Mouse (Mus musculus) bone marrow, adult 2 months (tissue): ENCODE results near the gene Nxf3. TPM values are rescaled to one million over a fixed set of nuclear protein-coding genes. Genes with fewer than 3 reads are reported as not detected.

Experiments
- H3K27ac ChIP-seq: fragments of 200-500 bp; 2 replicates; pipeline ENCODE4 v1.5.1; 2012; ENCODE audit warnings: low read depth, mild to moderate bottlenecking, control low read depth, inconsistent platforms, low read length; ENCODE audit not compliant: control insufficient read depth, poor library complexity, insufficient read depth
- H3K4me1 ChIP-seq: fragments of 200-500 bp; 2 replicates; pipeline ENCODE4 v1.6.1; 2011; ENCODE audit warnings: low read length; ENCODE audit not compliant: control insufficient read depth, insufficient read depth
- H3K4me3 ChIP-seq: fragments of 200-500 bp; replicated peaks from 2 replicates; pipeline ENCODE3; 2011; ENCODE audit warnings: mild to moderate bottlenecking, low read depth, low read length, control low read depth; ENCODE audit not compliant: control insufficient read depth
- CTCF ChIP-seq: fragments of 200-500 bp; IDR thresholded peaks from 2 replicates; pipeline ENCODE4 v1.5.1; 2011; ENCODE audit warnings: low read length, control low read depth; ENCODE audit not compliant: control insufficient read depth, insufficient read depth
- POLR2A ChIP-seq: fragments of 200-500 bp; IDR thresholded peaks from 2 replicates; pipeline ENCODE4 v1.6.1; 2011; ENCODE audit warnings: low read depth, mild to moderate bottlenecking, control low read depth, low read length, borderline replicate concordance; ENCODE audit not compliant: control insufficient read depth
- WGBS: fragments of 180-500 bp; shearing (Covaris S2); methylation state at CpG from one replicate; pipeline ENCODE4 v1.1.7; 2018; 5-methylcytosine and 5-hydroxymethylcytosine counted together
- polyA plus RNA-seq: library from polyadenylated mRNA; stranded (reverse); fragments of >200 nt; gene quantifications from 2 replicates; pipeline ENCODE4 v1.2.4, GENCODE M21; 2011; ENCODE audit warnings: low replicate concordance; ENCODE audit not compliant: missing spikeins, insufficient read depth, insufficient read length

The Nxf3 gene
- polyA plus RNA-seq, 1 experiment = not detected

DNA sequence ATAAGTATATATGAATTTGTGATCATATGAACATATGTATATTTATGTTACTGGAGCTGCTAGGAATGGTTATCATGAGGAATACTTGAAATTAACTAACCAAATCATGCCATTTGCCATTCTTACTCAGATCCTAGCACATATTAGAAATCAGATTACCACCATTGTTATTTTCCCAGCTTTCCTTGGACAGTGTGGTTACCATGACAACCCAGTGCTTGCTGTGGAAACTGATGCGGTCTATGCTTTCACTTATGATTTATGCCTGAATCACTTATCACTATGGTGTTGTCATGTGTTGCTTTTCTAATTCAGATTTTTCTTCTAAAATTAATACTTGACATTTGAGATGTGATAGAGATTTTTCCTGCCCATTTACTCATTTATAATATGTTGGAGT lies 54.7 kb downstream of the Nxf3 start:
- TF ChIP-seq CTCF (no peak), POLR2A (no peak)
- WGBS = 48% methylated on average over 1 of the region's 1 CpGs
- Histone ChIP-seq H3K4me3 (no peak overlapping the region), H3K4me1 (no peaks in the 10 kb centered on the region), H3K27ac (no peak overlapping the region)

Other genes starting within 250 kb of the Nxf3 start
- gene Gprasp2, start 246.2 kb downstream of the Nxf3 start, polyA plus RNA-seq = 2.6 TPM in 1 of 2 replicates, not detected in the other
- gene Arxes2, start 91.4 kb downstream of the Nxf3 start, polyA plus RNA-seq = 0.84 and 1.00 TPM in 2 replicates
- 1.9 TPM in 1 of 2 replicates, not detected in the other for gene Arxes1, start 51.9 kb downstream of the Nxf3 start, polyA plus RNA-seq
- gene Bex2, start 17.0 kb downstream of the Nxf3 start, polyA plus RNA-seq = 5.6 TPM in 1 of 2 replicates, not detected in the other
- gene Bex4, start 53.7 kb upstream of the Nxf3 start, polyA plus RNA-seq = 15.6 and 15.8 TPM in 2 replicates
- gene Tceal8, start 87.1 kb upstream of the Nxf3 start, polyA plus RNA-seq = 36.6 and 47.6 TPM in 2 replicates
- gene Tceal5, start 118.6 kb upstream of the Nxf3 start, polyA plus RNA-seq = not detected in 2 replicates
- not detected in 2 replicates for gene Tceal7, start 129.5 kb upstream of the Nxf3 start, polyA plus RNA-seq
- gene Bex1, start 130.3 kb upstream of the Nxf3 start, polyA plus RNA-seq = 47.6 TPM in 1 of 2 replicates, not detected in the other
- 40.1 and 55.8 TPM in 2 replicates for gene Tceal9, start 159.8 kb upstream of the Nxf3 start, polyA plus RNA-seq
- gene Bex3, start 185.0 kb upstream of the Nxf3 start, polyA plus RNA-seq = 53.3 and 68.7 TPM in 2 replicates